Mouse (Mus musculus) layer of hippocampus, postnatal 10 days (tissue): ENCODE data around the gene Slc5a10. TPM values are rescaled to one million over a fixed set of nuclear protein-coding genes. Genes with fewer than 3 reads are reported as not detected.
A peak's percentile ranks its signal among the peaks of the same experiment; 100 is the strongest.
"Not testable (repeated sequence)": the region's sequence is repeated elsewhere in the genome, so short reads cannot be mapped to it uniquely, and the experiment has no call there.

Experiments
- DNase-seq, 2 experiments: peaks; one replicate each; pipeline ENCODE4 v3.0.0; 2021; ENCODE audit warnings: low spot score in 2 of 2
- total RNA-seq, 2 experiments: library from RNA; stranded (reverse); gene quantifications; 2 replicates each; pipeline ENCODE4 v1.2.3; 2021

Gene Slc5a10
- total RNA-seq, 2 experiments from 2014 or later: 0.69 TPM; not detected in 1

DNA sequence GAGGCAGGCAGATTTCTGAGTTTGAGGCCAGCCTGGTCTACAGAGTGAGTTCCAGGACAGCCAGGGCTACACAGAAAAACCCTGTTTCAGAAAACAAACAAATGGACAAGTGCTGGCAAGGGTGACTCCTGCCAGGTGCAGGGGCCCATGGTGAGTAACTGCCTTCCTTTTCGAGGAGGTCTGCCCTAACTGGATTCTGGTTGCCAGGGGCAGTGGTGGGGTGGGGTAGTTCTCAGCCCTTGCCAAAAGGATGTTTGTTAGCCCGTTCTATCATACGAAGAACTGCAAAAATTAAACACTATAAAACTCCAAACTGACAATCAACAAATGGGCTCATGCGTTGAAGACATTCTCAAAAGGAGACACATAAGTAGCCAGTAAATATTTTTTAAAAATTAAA is 71.0 kb downstream of the Slc5a10 start:
- no peak for DNase-seq

DNA sequence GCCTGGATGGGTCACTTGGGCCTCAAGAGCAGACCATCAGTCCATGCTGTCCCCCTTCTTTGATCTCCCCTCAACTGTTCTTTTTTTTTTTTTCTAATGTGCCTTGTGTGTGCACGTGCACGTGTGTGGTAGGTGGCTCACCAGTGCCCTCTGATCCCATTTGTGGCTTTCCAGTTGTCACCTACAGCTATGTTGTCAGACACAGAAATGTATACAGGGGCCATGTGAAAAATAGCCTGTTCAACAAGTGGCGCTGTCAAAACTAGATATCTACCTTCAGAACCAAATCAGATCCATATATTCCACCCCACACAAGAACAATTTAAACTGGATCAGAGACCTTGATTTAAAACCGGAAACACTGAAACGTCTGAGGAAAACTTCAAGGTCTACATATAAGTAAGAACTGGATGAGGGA is 71.5 kb downstream of the Slc5a10 start:
- no peak for DNase-seq

DNA sequence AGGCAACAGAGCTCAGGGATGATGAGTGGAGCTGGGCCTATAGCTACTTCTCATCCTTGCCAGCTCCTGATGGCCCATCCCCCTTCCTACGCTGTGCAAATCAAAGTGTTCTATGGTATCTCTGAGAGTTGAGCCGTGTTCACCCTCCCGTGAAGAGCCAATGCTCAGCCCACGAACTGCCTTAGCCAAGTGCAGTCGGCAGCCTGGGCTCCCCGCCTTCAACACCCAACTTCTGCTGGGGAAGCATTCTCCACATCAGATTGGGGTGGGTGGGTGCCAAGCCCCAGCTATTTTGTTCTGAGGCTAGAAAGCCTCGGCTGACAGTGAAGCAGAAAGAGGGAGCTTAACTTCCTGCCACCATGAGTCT is 71.9 kb downstream of the Slc5a10 start:
- DNase-seq: peak; percentile 34 to 47

DNA sequence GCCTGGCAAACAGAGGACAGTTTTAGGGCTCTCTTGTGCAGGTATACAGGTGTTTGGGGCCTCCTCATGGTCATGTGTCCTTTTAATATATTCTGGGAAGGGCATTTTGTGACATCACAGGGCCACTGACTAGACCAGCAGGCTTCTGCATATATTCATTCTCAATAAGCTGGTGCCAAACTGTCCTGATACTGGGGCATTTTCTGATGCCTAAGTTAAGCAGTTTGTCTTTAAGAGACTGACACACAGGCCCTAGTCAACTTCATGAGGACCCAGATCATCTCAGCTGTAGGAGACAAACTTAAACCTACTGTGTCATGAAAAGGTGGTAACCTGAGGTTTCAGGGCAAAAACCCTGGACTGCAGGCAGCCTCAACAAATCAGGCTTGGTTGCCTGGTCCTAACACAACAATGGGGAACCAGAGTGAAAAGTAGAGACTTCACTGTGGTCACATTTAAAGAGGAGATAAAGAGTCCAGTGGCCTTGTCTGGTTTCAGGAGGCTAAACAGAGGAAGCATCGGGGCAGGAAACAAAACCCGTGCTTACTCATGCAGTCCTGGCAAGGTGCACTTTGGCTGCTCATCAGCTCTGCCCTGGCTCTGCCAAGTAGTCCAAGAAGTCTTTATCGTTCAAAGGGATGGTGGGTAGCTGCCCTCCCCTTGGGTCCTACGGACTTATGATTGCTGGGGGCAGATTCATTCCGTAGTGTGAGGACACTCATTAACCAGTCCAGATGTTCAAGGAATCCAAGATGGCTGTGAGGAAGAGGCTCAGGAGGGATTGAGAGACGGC is 72.5 kb downstream of the Slc5a10 start:
- no peak for DNase-seq

DNA sequence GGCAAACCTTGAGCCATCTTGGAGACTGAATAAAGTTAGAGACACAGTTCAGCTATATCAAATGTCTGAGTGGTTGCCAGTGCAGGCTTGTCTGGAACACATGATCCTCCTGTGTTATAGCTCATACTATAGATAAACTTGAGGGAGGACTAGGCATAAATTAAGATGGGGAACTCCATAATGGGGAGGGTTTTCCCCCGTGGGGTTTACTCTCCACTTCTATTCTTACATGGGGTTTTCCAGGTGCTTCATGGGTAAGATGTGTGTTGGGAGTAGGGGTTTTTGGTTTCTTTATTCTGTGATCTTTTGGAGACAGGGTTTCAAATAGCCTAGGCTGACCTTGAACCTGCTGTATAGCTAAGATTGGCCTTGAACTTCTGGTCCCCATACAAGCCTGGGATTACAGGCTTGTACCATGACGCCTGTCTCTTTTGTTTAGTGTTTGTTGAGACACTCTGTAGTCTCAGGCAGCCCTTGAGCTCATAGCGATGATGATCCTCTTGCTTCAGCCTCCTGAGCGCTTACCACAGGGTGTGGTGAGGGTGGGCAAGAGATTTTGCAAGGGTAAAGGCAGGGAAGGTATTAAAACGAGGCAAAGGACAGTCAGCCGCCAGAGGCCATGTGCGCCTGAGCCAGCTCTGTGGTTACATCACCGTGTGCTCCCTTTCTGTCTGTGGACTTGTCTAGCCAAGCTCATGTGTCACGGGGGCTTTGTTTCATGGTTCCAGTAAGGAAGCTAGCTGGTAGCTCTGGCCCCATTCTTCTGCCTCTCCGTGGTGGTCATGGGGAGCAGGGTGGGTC is 73.3 kb downstream of the Slc5a10 start:
- DNase-seq: no peak

DNA sequence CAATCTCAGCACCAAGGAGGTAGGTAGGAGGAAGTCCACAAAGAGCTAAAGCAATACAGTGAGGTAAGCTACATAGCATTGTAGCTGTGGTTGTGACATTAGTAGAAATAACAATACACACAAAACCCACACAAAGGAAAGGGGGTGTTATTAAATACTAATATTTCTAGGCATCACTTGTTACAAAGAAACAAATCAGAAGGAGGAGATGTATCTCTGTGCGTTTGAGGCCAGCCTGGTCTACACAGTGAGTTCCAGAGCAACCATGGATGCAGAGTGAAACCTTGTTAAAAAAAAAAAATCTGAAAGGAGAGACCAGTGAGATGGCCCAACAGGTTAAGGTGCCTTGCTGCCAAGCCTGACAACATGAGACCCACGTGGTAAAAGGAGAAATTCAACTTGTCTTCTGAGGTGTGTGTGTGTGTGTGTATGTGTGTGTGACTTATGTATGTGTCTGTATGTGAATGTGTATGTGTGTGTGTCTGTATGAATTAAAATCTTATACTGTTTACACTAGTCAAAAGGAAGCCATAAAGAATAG is 74.1 kb downstream of the Slc5a10 start:
- no peak for DNase-seq

DNA sequence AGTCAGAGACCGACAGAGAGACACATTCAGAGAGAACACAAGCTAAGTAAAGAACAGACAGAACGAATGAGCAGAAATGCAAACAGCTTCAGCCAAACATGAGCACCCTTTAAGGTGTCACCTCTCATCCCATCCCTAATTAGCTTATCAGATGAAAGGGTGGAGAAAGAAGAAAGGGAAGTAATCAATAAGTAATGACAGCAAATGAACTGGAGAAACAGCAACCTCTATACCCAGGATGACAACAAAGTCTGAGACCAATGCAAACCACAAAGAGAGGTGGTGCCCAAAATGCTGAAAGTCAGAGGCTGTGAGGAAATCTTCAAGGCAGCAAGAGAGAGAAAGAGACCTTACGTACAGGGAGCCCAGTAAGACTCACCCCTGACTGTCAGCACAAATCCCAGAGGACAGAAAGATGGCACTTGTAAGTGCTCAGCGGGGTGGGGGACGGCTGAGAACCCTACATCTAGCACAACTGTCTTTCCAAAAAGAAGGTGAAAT is 75.2 kb downstream of the Slc5a10 start:
- DNase-seq: no peak

DNA sequence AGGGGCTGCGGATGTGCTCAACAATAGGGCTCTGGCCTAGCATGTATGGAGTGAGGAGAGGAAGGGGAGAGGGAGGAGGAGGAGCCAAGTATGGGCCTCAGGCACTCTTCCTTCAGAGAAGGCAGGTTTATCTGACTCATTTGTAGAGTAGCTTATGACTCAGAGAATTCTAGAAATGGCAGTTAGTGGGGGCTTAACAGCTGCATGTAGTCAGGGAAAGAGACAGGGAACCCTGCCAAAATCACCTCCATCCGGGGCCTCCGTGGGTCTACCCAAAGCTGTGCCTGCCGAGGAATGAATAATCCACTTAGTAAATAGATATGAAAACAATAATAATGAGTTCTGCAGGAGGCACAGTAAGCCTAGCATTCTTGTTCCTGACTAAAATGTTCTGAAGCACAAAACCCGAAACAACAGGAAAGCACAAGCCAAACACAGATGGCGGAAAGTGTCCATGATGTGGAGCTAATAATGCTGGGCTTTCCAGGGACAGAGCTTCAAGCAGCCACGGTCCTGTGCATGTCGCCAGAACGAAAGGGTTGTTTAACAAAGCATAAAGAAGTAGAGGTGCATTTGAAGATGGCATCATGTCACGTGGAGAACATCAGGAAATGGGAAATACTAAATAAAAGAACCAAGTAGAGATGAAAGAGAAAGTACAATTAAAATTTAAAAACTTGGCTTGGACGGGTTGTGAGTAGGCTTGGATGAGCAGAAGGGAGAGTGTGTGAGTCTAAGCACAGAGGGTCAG is 75.9 kb downstream of the Slc5a10 start:
- DNase-seq: peak; percentile 40 to 47

DNA sequence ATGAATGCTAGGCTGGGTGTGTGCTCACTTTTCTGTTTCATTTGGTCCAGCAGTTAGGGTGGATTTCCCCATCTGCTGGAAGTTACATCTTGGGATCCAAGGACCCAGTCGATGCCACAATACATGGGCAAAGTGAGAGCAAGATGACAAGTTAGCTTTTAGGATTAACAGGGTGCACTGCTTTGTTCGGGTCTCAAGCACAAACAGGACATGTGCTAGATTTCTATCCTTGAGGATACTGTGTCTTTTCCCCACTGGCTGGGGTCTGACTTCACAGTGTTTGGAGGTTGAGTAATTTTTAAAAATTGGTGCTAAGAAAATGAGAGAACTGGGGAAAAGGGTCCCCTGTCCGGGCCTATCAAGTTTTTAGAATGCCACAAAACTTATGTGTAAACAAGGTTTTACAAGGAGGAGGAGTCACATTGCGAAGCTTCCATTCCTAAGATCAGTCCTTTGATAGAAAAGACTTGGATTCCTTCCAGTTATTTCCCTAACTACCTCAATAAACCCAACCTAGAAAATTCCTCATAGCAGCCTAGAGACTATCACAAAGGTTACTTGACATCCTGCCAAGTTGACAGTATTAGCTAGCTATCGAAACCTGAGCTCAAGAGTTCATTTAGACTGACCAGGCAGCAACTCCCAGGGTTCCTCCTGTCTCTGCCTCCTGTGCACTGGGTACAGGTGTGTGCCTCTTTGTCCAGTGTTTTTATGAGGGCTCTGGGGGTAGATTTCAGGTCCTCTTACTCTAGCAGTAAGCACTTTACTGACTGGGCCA is 77.3 kb downstream of the Slc5a10 start:
- DNase-seq: no peak

DNA sequence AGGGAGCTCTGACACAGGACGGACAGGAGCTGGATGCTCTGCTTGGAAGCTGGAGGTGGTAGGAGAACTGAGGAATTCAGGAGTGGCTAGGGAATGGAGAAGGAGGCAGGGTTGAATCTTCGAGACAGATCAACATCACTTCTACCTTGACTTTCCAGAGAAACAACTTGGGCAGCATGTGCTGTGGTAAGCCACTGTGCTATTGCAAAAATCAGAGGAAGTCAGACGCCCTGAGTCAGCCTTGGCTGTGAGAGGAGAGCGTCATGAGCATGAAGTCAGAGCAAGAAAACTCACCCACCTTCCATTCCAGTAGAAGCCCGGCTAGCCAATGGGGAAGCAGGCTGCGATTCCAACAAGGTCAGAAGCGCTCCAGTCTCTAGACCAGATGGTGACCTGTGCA is 78.5 kb downstream of the Slc5a10 start:
- no peak for DNase-seq

DNA sequence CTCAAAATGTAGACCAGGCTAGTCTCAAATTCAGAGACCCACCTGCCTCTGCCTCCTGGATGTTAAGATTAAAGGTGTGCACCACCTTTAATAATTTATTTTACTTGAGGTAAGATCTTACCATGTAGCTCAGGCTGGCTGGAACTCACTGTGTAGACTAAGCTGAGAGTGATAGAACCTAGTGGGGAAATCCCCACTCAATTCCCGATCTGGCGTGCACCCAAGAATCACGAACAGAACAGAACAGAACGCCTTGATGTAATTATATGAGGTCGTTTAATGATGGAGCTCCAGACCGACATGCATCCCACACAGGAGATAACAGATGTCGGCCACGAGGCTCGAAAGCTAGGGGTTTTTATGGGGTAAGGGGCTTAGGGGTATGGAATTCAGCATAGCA is 80.0 kb downstream of the Slc5a10 start:
- not testable (repeated sequence) for DNase-seq

DNA sequence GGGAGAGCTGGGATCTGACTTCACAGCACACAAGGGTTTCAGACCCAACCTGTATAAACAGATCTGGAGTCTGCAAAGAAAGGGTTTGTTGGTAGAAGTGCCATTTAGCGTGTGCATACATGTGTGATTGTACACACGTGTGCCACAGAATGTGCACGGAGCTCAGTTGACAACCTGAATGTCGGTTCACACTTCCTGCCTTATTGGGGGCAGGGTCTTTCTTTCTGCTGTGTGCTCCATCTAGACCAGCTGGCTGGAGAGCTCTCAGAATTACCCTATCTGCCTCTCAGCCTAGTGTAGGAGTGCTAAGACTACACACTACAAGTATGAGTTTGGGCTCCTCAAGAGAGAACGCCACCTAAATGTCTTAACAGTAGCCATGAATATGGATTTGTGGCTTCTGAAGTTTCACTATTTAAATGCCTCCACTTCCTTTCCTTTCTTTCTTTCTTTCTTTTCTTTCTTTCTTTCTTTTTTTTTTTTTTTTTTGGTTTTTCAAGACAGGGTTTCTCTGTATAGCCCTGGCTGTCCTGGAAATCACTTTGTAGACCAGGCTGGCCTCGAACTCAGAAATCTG is 80.9 kb downstream of the Slc5a10 start:
- DNase-seq: no peak

DNA sequence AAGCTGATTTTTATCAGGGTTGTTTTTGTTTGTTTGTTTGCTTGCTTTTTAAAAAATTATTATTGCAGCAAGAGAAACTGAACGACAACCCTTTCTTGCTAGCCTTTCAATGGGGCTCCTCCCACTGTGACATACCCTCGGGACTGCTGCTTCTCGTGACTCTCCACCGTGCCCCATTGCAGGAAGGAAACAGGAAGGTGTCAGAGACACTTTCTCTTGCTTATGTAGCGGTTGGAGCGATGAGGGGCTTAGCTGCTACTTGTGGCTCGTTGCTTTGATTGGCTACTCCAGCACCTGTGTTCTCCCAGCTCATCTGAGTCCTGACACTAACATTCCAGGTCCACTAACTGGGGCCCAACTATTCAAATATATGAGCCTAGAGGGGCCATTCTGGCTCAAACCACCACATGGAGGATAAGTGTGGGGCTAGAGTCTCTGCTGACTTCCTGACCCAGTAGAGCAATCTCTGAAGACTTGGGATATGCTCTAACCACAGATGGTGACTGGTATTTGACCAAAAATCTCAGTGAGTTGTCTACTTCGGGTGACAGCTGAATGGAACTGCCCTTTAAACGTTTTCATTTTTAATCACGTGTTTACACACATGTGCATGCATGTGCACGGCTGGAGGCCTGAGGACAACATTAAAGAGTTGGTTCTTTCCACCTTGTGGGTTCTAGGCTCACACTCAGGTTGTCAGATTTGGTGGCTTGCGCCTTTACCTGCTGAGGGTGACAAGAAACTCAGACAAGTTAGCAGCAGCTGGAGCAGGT is 81.7 kb downstream of the Slc5a10 start:
- no peak for DNase-seq

DNA sequence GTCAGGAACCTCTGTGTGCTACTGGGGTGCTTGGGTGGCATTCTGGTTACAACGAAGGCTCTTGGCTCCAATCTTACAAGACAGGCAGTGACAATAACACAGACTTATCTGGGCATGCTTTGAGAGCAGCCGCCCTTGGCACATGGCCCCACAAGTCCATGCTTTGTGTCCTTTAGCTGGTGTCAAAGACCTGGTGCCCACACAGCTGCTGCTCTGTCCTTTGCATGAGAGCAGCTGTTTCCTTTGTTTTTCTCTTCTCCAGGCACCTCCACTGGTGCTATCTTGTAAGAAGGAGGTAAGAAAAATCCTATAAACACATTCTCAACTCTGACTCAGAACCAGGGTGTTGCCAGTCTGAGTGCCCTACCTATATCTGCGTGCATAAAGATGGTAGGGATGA is 82.8 kb downstream of the Slc5a10 start:
- DNase-seq: no peak

DNA sequence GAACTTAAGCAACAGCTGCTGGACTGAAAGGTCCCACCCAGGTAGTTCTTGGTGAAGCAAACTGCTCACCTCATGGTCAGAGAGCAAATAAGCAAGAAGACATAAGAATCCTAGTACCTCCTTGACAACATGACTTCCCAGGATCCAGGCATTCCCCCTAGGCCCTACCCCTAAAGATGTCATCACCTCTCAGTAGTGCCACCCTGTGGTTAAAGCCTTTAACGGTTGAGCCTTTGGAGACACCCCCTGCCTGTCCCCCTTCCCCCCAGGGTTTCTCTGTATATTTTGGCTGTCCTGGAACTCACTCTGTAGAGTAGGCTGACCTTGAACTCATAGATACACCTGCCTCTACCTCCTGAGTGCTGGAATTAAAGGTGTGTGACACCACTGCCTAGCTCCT is 83.2 kb downstream of the Slc5a10 start:
- DNase-seq: no peak

DNA sequence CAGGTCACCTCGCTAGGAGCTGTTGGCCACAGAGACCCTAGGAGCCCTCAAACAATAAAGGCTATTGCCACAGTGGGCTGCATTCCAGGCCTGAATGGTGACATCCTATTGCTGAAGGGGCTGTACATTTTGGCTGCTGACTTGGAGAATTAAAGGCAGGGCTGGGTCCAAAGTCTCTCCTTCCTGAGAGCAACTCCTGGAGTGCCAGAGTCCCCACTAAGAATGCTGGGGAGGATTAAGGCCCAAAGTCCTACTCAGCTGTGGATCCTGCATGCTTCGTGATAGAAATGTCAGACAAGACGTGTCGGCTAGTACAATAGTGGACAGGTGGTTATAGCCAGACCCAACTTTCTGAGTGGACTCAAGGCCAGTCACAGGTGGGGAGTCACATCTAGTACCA is 84.3 kb downstream of the Slc5a10 start:
- not testable (repeated sequence) for DNase-seq

DNA sequence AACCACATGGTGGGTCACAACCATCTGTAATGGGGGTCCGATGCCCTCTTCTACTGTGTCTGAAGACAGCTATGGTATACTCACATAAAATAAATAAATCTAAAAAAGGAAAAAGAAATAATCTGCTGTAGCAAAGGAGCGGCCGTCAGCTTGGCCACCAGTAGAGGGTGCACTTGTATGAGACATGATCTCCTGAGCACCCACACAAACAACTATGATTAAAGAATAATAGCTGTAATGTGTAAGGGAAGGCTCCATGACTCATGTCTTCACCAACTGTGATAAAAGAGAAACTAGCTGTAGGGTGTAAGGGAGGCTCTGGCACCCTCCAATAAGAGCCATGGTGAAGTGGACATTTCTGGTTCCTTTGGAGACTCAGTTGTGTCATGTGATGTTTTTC is 91.0 kb downstream of the Slc5a10 start:
- no peak for DNase-seq

DNA sequence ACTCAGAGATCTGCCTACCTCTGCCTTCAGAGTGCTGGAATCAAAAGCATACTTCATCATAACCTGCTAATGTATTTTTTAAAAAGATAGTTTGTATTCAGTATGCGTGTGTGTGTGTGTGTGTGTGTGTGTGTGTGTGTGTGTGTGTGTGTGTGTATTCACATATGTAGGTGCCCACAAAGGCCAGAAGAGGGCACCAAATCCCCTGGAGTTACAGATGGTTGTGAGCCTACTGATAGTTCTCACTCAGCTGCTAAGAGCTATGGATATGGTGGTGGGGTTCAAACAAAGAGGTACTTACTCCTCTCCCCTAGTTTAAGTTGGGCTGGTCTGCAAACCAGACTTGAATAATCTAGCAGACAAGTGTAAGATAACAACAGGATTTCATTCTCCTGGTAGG is 94.1 kb downstream of the Slc5a10 start:
- no peak for DNase-seq

DNA sequence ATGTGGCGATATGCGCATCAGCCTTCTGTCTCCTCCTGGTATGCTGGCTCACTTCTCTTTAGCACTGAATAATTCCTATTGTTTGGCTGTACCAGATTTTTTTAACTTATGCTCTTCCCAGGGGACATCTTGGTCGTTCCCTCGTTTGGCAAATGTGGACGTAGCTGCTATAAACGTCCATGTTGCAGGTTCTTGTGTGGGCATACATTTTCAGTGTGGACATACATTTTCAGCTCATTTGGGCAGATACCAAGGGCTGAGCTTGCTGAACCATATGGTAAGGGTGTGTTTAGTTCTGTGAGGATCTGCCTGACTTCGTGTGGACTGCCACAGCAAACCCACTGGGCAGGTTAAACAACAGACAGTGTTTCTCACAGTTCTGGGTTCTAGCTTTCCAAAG is 95.5 kb downstream of the Slc5a10 start:
- no peak for DNase-seq
